Mouse (Mus musculus) heart, embryonic 16.5 days (tissue): Measurements from ENCODE around the gene Pacsin1. TPM values are rescaled to one million over a fixed set of nuclear protein-coding genes. Genes with fewer than 3 reads are reported as not detected.

ENCODE experiments used
- ATAC-seq: fragments of 200-750 bp; cut with Nextera tagmentation; replicated peaks from 2 replicates; pipeline ENCODE4 v1.8.0; 2017; ENCODE audit warnings: moderate number of reproducible peaks; ENCODE audit not compliant: insufficient read depth, low FRiP score; ENCODE audit errors: extremely low read depth
- H3K27ac ChIP-seq: fragments of 300-500 bp; sonication (generic); 2 replicates; pipeline ENCODE4 v1.5.1; 2014; ENCODE audit warnings: mild to moderate bottlenecking, low read length, control low read depth, moderate library complexity
- H3K27me3 ChIP-seq: fragments of 300-500 bp; sonication (generic); 2 replicates; pipeline ENCODE4 v1.6.1; 2014; ENCODE audit warnings: low read length, mixed read lengths; ENCODE audit not compliant: control insufficient read depth, insufficient read depth
- H3K36me3 ChIP-seq: fragments of 300-500 bp; sonication (generic); 2 replicates; pipeline ENCODE4 v1.6.1; 2014; ENCODE audit not compliant: control insufficient read depth, insufficient read depth
- H3K4me1 ChIP-seq: fragments of 300-500 bp; sonication (generic); 2 replicates; pipeline ENCODE4 v1.6.1; 2014; ENCODE audit warnings: low read length, mixed read lengths; ENCODE audit not compliant: control insufficient read depth, insufficient read depth
- H3K4me2 ChIP-seq: fragments of 300-500 bp; sonication (generic); 2 replicates; pipeline ENCODE4 v1.6.1; 2014; ENCODE audit warnings: low read depth, mild to moderate bottlenecking, control low read depth, low read length
- H3K4me3 ChIP-seq: fragments of 300-500 bp; sonication (generic); 2 replicates; pipeline ENCODE4 v1.5.1; 2014; ENCODE audit warnings: mild to moderate bottlenecking, control low read depth, low read length
- H3K9ac ChIP-seq: fragments of 300-500 bp; sonication (generic); 2 replicates; pipeline ENCODE4 v1.6.1; 2014; ENCODE audit warnings: low read length, control low read depth
- H3K9me3 ChIP-seq: fragments of 300-500 bp; sonication (generic); replicated peaks from 2 replicates; pipeline ENCODE4 v1.6.1; 2016; ENCODE audit warnings: low read length; ENCODE audit not compliant: control insufficient read depth
- WGBS: fragments of 180-500 bp; shearing (Covaris S2); extraction: QIAGEN DNeasy Blood & Tissue Kit; methylation state at CpG from one replicate; pipeline ENCODE4 v1.1.7; 2014; 5-methylcytosine and 5-hydroxymethylcytosine counted together
- polyA plus RNA-seq: library from polyadenylated mRNA; unstranded; fragments of >200 nt; fragmentation: Nextera tagmentation; extraction: Ambion mirVana; gene quantifications from 2 replicates; pipeline ENCODE4 v1.2.1, GENCODE M21; 2015

The Pacsin1 gene
- polyA plus RNA-seq, 1 experiment from 2014 or later: 0.76 TPM

- Histone ChIP-seq H3K4me2 (peak overlapping the region; percentile 95; the same call in 1 of the 2 replicates), H3K4me3 (peak overlapping the region; percentile 59; the same call in 1 of the 2 replicates), H3K36me3 (no peaks in the 10 kb centered on the region), H3K27me3 (peaks cover 28% of the 10 kb centered on the region), H3K27ac (no peak overlapping the region), H3K9ac (no peak overlapping the region), H3K4me1 (peaks cover 10% of the 10 kb centered on the region), H3K9me3 (no peaks in the 10 kb centered on the region; the same call in 1 of the 2 replicates)
- WGBS: 10% methylated on average over 5 of the region's 5 CpGs
- no peak for ATAC-seq
Observed at GRCm38 (mm10) chr17:27656414-27656813, 1.1 kb downstream of the Pacsin1 start.

- ATAC-seq: no peak
- Histone ChIP-seq H3K9ac (no peak overlapping the region), H3K4me3 (no peak overlapping the region), H3K4me1 (peaks cover 10% of the 10 kb centered on the region), H3K27ac (no peak overlapping the region), H3K36me3 (no peaks in the 10 kb centered on the region), H3K4me2 (no peak overlapping the region), H3K9me3 (no peaks in the 10 kb centered on the region; the same call in 1 of the 2 replicates), H3K27me3 (peaks cover 28% of the 10 kb centered on the region)
- 66% methylated on average over 8 of the region's 8 CpGs for WGBS
Observed at GRCm38 (mm10) chr17:27657123-27657522, 1.8 kb downstream of the Pacsin1 start.

GRCm38 (mm10) chr17:27658767-27659166 is 3.5 kb downstream of the Pacsin1 start:
- no peak for ATAC-seq
- WGBS: 66% methylated on average over 7 of the region's 7 CpGs

GRCm38 (mm10) chr17:27671720-27672119 is 16.4 kb downstream of the Pacsin1 start:
- H3K9ac ChIP-seq: no peak overlapping the region
- no peak overlapping the region for H3K4me2 ChIP-seq
- no peaks in the 10 kb centered on the region for H3K27me3 ChIP-seq
- H3K9me3 ChIP-seq: 0 out of 2 replicates have a peak, but pooled peaks cover 2% of the 10 kb centered on the region
- no peak overlapping the region for H3K4me3 ChIP-seq
- no peaks in the 10 kb centered on the region for H3K36me3 ChIP-seq
- peaks cover 2% of the 10 kb centered on the region; the same call in 1 of the 2 replicates for H3K4me1 ChIP-seq
- WGBS: 68% methylated on average over 6 of the region's 6 CpGs
- ATAC-seq: no peak
- no peak overlapping the region for H3K27ac ChIP-seq

More at GRCm38 (mm10) chr17:27658767-27659166, 3.5 kb downstream of the Pacsin1 start:
- peaks cover 28% of the 10 kb centered on the region for H3K27me3 ChIP-seq
- no peak overlapping the region for H3K4me2 ChIP-seq
- H3K9ac ChIP-seq: no peak overlapping the region
- peaks cover 10% of the 10 kb centered on the region for H3K4me1 ChIP-seq
- no peaks in the 10 kb centered on the region; the same call in 1 of the 2 replicates for H3K9me3 ChIP-seq
- H3K27ac ChIP-seq: no peak overlapping the region
- no peak overlapping the region for H3K4me3 ChIP-seq
- H3K36me3 ChIP-seq: no peaks in the 10 kb centered on the region

GRCm38 (mm10) chr17:27673945-27674344 is 18.6 kb downstream of the Pacsin1 start:
- Histone ChIP-seq H3K27ac (no peak overlapping the region), H3K27me3 (no peaks in the 10 kb centered on the region), H3K9me3 (0 out of 2 replicates have a peak, but pooled peaks cover 2% of the 10 kb centered on the region), H3K4me1 (peaks cover 2% of the 10 kb centered on the region; the same call in 1 of the 2 replicates), H3K4me2 (no peak overlapping the region), H3K36me3 (no peaks in the 10 kb centered on the region), H3K9ac (no peak overlapping the region), H3K4me3 (no peak overlapping the region)
- WGBS: 84% methylated on average over 7 of the region's 7 CpGs
- no peak for ATAC-seq

GRCm38 (mm10) chr17:27675453-27675852 is 20.1 kb downstream of the Pacsin1 start:
- ATAC-seq: no peak
- Histone ChIP-seq H3K4me2 (no peak overlapping the region), H3K27ac (no peak overlapping the region), H3K9me3 (0 out of 2 replicates have a peak, but pooled peaks cover 2% of the 10 kb centered on the region), H3K27me3 (no peaks in the 10 kb centered on the region), H3K9ac (no peak overlapping the region), H3K4me3 (no peak overlapping the region), H3K36me3 (no peaks in the 10 kb centered on the region), H3K4me1 (peaks cover 2% of the 10 kb centered on the region; the same call in 1 of the 2 replicates)
- WGBS: 52% methylated on average over 9 of the region's 9 CpGs

GRCm38 (mm10) chr17:27676270-27676669 is 21.0 kb downstream of the Pacsin1 start:
- Histone ChIP-seq H3K27ac (no peak overlapping the region), H3K9me3 (0 out of 2 replicates have a peak, but pooled peaks cover 2% of the 10 kb centered on the region), H3K4me1 (peaks cover 2% of the 10 kb centered on the region; the same call in 1 of the 2 replicates), H3K9ac (no peak overlapping the region), H3K27me3 (no peaks in the 10 kb centered on the region), H3K4me2 (no peak overlapping the region), H3K4me3 (no peak overlapping the region), H3K36me3 (no peaks in the 10 kb centered on the region)
- WGBS: 46% methylated on average over 7 of the region's 7 CpGs
- ATAC-seq: no peak

- Histone ChIP-seq H3K9ac (no peak overlapping the region), H3K4me2 (no peak overlapping the region), H3K4me3 (no peak overlapping the region), H3K36me3 (no peaks in the 10 kb centered on the region), H3K27me3 (peaks cover 1% of the 10 kb centered on the region), H3K27ac (no peak overlapping the region), H3K4me1 (peaks cover 2% of the 10 kb centered on the region; the same call in 1 of the 2 replicates), H3K9me3 (no peaks in the 10 kb centered on the region)
- 81% methylated on average over 5 of the region's 5 CpGs for WGBS
- no peak for ATAC-seq
Observed at GRCm38 (mm10) chr17:27677756-27678155, 22.4 kb downstream of the Pacsin1 start.

GRCm38 (mm10) chr17:27678924-27679813 is 23.9 kb downstream of the Pacsin1 start:
- no peak overlapping the region for H3K27ac ChIP-seq
- H3K4me3 ChIP-seq: no peak overlapping the region
- H3K9me3 ChIP-seq: no peaks in the 10 kb centered on the region
- ATAC-seq: no peak
- H3K4me2 ChIP-seq: no peak overlapping the region
- H3K36me3 ChIP-seq: no peaks in the 10 kb centered on the region
- peaks cover 15% of the 10 kb centered on the region for H3K27me3 ChIP-seq
- H3K4me1 ChIP-seq: peaks cover 2% of the 10 kb centered on the region; the same call in 1 of the 2 replicates
- 41% methylated on average over 11 of the region's 11 CpGs for WGBS
- H3K9ac ChIP-seq: no peak overlapping the region
